Mouse (Mus musculus) spleen, adult 2 months (tissue): ENCODE measurements around the gene Snrnp48.
A peak's percentile ranks its signal among the peaks of the same experiment; 100 is the strongest.

Source experiments
- CTCF ChIP-seq: fragments of 200-500 bp; IDR thresholded peaks from 2 replicates; pipeline ENCODE4 v1.5.1; 2011; ENCODE audit warnings: mild to moderate bottlenecking, inconsistent platforms; ENCODE audit not compliant: insufficient read depth, insufficient read length, insufficient replicate concordance; ENCODE audit errors: extremely low read depth
- POLR2A ChIP-seq: fragments of 200-500 bp; IDR thresholded peaks from 2 replicates; pipeline ENCODE4 v1.6.1; 2011; ENCODE audit warnings: low read depth, low read length, inconsistent platforms

- TF ChIP-seq POLR2A (no peak), CTCF (peak; percentile 9; the same call in 1 of the 2 replicates)
These were observed 30.6 kb downstream of the Snrnp48 start for GRCm38 (mm10) chr13:38235370-38235769.
